Mouse (Mus musculus): ENCODE data around the gene Cacna1i. TPM values are rescaled to one million over a fixed set of nuclear protein-coding genes. Genes with fewer than 3 reads are reported as not detected.

Cacna1i gene
- total RNA-seq, 4 experiments from 2014 or later, result 64.3 to 80.9 (median 66.4) TPM

DNA sequence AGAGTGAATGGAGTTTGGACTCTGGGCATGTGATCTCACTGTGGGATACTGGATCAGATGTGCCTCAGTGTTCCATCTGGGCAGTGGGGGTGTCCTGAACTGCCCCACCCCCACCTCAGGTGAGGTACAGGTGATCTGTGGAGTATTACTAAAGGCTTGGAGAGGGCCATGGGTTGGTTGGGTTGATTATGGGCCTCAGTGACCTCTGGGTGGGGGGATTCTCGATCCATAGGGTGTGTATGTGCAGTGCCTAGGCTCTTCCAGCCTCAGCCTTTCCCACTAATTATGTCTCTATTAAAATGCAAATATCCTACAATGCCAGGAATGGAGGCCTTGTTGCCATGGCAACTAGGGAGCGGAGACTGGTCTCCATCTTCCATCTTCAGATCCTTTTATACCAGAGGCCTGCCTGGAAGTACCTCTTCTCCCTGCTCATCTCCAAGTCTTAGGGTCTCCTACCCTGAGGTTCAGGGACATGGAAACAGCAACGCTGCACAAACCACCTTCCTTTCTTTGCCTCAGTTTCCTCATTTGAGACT is 15.1 kb upstream of the Cacna1i start:
- no peak for DNase-seq (ENCODE audit: low spot score in 2 of 2)

GRCm38 (mm10) chr15:80277107-80277506 is 9.9 kb upstream of the Cacna1i start:
- no peak for DNase-seq (ENCODE audit: low spot score in 2 of 2)

DNA sequence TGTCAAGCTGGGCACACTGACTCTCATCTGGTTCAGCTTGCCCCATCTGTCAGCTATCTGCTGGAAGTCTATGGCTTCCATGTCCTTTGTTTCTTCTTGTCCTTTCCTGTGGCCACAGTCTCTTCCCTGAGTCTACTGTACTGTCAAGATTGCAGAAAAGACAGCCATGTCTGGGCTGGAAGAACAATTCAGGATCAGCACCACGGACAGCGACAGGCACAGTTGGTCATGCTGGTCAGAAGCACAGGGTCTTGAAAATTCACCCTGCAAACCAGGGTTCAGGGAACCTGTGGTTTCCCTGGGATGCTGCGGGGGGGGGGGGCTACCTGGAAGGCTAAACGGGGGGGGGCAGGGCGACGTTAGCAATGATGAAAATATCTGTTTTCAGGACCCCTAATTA is 9.4 kb upstream of the Cacna1i start:
- no peak for DNase-seq (ENCODE audit: low spot score in 2 of 2)

GRCm38 (mm10) chr15:80278121-80278759 is 8.8 kb upstream of the Cacna1i start:
- peak in 1 of 2 experiments; percentile 89 for DNase-seq (ENCODE audit: low spot score in 2 of 2)

GRCm38 (mm10) chr15:80279053-80279452 is 8.0 kb upstream of the Cacna1i start:
- DNase-seq (ENCODE audit: low spot score in 2 of 2), result no peak

GRCm38 (mm10) chr15:80280646-80281045 is 6.4 kb upstream of the Cacna1i start:
- no peak for DNase-seq (ENCODE audit: low spot score in 2 of 2)

DNA sequence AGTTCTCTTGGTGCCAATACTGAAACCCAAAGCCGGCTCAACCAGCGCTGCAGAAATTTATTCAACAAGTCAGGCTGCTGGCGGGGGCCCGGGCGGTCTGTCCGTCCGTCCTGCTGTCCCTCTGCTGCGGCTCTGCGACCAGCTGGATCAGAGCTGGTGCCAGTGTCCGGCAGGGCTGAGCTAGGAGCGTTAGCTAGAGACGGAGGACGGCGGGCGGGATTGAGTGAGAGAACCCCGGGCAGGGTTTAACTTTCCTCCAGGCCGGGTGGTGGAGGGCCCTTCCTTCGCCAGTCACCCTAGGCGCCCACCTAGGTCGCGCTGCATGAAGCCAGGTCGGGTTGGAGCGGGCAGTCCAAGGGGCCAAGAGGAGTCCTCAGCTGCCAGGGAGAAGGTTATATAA is 998 bp downstream of the Cacna1i start:
- DNase-seq (ENCODE audit: low spot score in 2 of 2), result peak in 1 of 2 experiments; percentile 43

DNA sequence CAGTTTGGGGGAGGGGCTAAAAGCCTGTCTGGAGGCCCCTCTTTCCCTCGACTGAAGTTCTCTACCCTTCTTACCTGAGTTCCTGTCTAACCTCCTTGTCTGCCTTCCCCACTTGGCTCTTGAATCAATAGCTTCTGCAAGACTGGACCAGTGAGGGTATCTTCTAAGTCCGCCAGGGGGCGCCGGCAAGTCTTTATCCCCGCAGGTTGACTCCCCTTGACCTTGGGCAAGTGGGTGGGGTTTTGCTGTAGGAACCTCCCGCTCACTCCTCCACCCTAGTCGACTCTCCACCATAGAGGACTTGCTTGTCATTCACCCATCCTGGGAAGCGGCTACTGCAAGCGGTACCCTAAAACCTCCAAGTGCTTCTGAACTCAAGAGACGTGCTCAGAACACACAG is 2.4 kb downstream of the Cacna1i start:
- DNase-seq (ENCODE audit: low spot score in 2 of 2), result peak; percentile 61 to 68

DNA sequence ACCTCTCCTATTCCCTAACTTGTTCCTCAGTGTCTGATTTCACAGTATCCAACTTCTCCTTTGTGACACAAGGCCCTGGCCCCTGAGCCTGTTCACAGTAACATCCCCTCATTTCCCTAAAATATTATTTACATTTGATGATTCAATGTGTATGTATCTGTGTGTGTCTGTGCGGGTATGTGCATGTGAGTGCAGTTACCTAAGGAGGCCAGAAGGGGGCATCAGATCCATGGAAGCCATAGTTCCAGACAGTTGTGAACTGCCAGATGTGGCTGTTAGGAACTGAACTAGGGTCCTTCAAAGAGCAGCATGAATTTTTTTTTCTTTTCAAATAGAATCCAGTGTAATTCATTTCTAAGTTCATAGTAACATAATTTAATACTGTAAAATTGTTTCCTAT is 10.1 kb downstream of the Cacna1i start:
- DNase-seq (ENCODE audit: low spot score in 2 of 2), result no peak

DNA sequence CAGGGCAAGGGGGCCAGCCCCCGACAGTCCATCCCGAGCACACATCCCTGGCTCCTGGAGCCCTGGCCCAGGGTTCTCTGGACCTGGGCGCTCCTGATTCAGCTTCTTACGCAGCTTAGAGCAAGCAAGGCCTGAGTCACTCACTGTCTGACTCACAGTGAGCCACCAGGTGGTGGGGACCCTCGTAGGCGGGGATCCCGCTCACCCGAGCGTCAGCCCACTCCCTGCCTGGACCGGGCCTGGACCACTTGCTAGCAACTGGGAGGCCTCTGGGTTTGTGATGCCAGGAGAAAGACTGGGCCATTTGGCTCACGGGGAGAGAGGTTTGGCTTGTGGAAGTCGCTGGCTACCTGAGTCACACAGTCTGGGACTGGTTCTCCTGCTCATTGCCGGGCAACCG is 16.7 kb downstream of the Cacna1i start:
- peak in 1 of 2 experiments; percentile 81 for DNase-seq (ENCODE audit: low spot score in 2 of 2)

DNA sequence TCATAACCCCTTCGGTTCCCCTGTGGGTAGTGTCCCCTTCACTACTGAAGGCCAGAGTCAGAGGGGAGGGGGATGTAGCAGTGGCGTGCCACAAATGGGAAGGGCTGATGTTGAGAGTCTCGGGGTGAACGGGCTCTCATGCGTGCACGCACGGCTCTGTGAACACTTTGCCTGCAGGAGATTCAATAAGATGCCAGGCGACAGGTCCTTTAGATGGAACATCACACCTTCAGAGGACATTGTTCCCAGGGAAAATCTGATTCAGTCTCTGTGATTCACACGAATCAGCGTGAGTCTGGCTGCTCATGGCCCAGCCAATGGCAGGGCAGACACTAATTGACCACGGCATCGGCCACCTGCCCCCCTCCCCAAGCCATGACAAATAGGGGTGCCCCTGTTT is 17.1 kb downstream of the Cacna1i start:
- DNase-seq (ENCODE audit: low spot score in 2 of 2), result no peak

- no peak for DNase-seq (ENCODE audit: low spot score in 2 of 2)
These were observed 19.1 kb downstream of the Cacna1i start for GRCm38 (mm10) chr15:80306146-80306545.

DNA sequence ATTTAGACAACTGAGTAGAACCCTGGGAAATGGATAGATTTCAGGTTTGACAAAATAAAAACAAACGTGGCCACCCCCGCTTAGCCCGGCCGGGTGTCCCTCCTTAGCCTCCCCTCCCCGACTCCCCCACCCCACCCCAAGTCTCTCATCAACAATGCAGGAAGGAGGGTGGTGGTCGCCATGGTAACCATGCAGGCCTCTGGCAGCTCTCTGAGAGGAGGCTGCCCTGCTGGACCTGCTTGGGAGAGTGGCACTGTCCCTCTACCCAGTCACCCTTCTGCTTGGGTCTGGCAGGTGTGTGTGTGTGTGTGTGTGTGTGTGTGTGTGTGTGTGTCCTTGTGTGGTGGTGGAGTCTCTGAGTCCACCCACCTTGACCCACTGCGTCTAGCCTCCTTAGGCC is 27.7 kb downstream of the Cacna1i start:
- DNase-seq (ENCODE audit: low spot score in 2 of 2), result no peak

- DNase-seq (ENCODE audit: low spot score in 2 of 2), result no peak
These were observed 30.1 kb downstream of the Cacna1i start for GRCm38 (mm10) chr15:80316966-80317634.

- no peak for DNase-seq (ENCODE audit: low spot score in 2 of 2)
These were observed 30.9 kb downstream of the Cacna1i start for GRCm38 (mm10) chr15:80317841-80318530.

GRCm38 (mm10) chr15:80318543-80319255 is 31.7 kb downstream of the Cacna1i start:
- DNase-seq (ENCODE audit: low spot score in 2 of 2), result no peak

DNA sequence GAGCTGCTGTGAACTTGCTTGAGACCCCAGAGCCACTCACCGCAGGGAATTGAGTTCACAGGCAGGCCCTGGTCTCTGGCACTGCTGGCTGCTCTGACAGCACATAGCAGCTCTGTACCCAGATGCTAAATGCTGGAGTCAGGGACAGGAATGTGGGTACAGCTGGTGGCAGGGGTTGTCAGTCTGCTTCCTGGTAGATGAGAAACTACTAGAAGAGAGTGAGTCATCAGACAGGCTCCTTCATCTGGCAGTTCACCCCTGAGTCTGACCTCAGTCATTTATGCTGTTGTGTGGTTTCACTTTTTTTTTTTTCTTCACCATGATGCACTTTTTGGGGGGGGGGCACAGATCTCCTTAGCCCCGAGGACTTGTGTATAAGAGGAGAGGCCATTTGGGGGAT is 32.3 kb downstream of the Cacna1i start:
- no peak for DNase-seq (ENCODE audit: low spot score in 2 of 2)

DNA sequence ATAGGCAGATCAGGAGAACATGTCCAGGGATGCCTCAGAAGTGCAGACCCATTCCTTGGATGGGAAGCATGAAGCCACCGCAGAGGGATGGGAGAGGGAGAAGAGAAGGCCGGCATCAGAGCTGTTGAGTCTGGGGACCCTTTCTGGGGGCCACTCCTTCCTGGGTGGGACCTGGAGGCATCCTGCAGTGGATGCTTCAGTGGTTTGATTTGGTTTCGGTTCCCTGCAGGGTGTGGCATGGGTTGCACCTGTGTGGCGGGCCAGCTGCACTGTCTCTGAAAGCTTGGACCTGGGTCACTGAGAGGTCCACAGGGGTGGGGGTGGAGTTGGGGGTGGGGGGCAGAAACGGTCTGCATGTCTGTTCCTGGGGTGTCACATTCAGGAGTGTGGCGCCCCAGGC is 32.9 kb downstream of the Cacna1i start:
- DNase-seq (ENCODE audit: low spot score in 2 of 2), result no peak

- DNase-seq (ENCODE audit: low spot score in 2 of 2), result no peak
These were observed 38.2 kb downstream of the Cacna1i start for GRCm38 (mm10) chr15:80325207-80325606.

GRCm38 (mm10) chr15:80325756-80326155 is 38.7 kb downstream of the Cacna1i start:
- DNase-seq (ENCODE audit: low spot score in 2 of 2), result no peak

DNA sequence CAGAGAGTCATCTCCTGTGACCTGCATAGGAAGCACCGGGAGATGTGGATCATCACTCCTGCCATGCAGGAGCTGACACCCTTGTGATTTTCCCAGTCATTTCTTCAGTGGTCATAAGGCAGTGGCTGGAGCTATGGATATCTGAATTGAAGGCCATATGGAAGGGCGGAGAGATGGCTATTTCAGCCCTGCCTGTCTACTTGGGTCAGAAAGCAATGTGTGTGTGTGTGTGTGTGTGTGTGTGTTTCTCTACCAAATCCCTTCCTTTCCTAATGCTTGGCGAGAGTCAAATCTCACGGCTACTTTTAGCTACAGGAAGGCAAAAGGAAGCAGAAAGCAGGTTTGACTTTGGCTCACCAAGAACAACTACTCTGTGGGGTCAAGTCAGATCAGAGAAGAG is 39.9 kb downstream of the Cacna1i start:
- DNase-seq (ENCODE audit: low spot score in 2 of 2), result no peak

All from left cerebral cortex, adult 8-10 months (tissue).